Mouse (Mus musculus) liver, postnatal 0 days (tissue): ENCODE data around the gene Ier2. TPM values are rescaled to one million over a fixed set of nuclear protein-coding genes. Genes with fewer than 3 reads are reported as not detected.
"Not testable (repeated sequence)": the region's sequence is repeated elsewhere in the genome, so short reads cannot be mapped to it uniquely, and the experiment has no call there.

Experiments
- ATAC-seq: fragments of 200-750 bp; cut with Nextera tagmentation; 2 replicates; pipeline ENCODE4 v1.8.0; 2017; ENCODE audit warnings: mild to moderate bottlenecking, moderate library complexity
- DNase-seq: peaks from one replicate; pipeline ENCODE4 v3.0.0-alpha.2; 2016
- H3K27ac ChIP-seq: fragments of 300-500 bp; sonication (generic); 2 replicates; pipeline ENCODE4 v1.5.1; 2014; ENCODE audit warnings: antibody characterized with exemption, moderate library complexity, mild to moderate bottlenecking, low read depth
- H3K27me3 ChIP-seq: fragments of 300-500 bp; sonication (generic); 2 replicates; pipeline ENCODE4 v1.6.1; 2014; ENCODE audit warnings: low read length, control low read depth, mixed read lengths; ENCODE audit not compliant: insufficient read depth
- H3K36me3 ChIP-seq: fragments of 300-500 bp; sonication (generic); replicated peaks from 2 replicates; pipeline ENCODE4 v1.6.1; 2014; ENCODE audit warnings: mild to moderate bottlenecking, control low read depth, low read length, moderate library complexity, mixed read lengths; ENCODE audit not compliant: insufficient read depth
- H3K4me1 ChIP-seq: fragments of 300-500 bp; sonication (generic); 2 replicates; pipeline ENCODE4 v1.6.1; 2014; ENCODE audit warnings: antibody characterized with exemption, mild to moderate bottlenecking, control low read depth; ENCODE audit not compliant: insufficient read depth
- H3K4me2 ChIP-seq: fragments of 300-500 bp; sonication (generic); 2 replicates; pipeline ENCODE4 v1.6.1; 2014; ENCODE audit warnings: low read depth, mild to moderate bottlenecking, low read length, moderate library complexity, mixed read lengths
- H3K4me3 ChIP-seq: fragments of 300-500 bp; sonication (generic); 2 replicates; pipeline ENCODE4 v1.5.1; 2014; ENCODE audit warnings: low read depth, low read length
- H3K9ac ChIP-seq: fragments of 300-500 bp; sonication (generic); replicated peaks from 2 replicates; pipeline ENCODE4 v1.6.1; 2014; ENCODE audit warnings: mild to moderate bottlenecking, moderate library complexity
- H3K9me3 ChIP-seq: fragments of 300-500 bp; sonication (generic); 2 replicates; pipeline ENCODE4 v1.6.1; 2016; ENCODE audit warnings: mild to moderate bottlenecking, control low read depth, low read length, mixed read lengths
- CTCF ChIP-seq: sonication (generic); IDR thresholded peaks from 2 replicates; pipeline ENCODE4 v1.5.1; 2016; ENCODE audit warnings: antibody characterized with exemption, low read depth
- EP300 ChIP-seq: IDR thresholded peaks from 2 replicates; pipeline ENCODE4 v1.6.1; 2016; ENCODE audit warnings: antibody characterized with exemption, low read depth, mild to moderate bottlenecking
- WGBS: fragments of 180-500 bp; shearing (Covaris S2); extraction: QIAGEN DNeasy Blood & Tissue Kit; methylation state at CpG from one replicate; pipeline ENCODE4 v1.1.7; 2014; ENCODE audit not compliant: insufficient replicate concordance; 5-methylcytosine and 5-hydroxymethylcytosine counted together
- polyA plus RNA-seq: library from polyadenylated mRNA; unstranded; fragments of >200 nt; fragmentation: Nextera tagmentation; extraction: Ambion mirVana; gene quantifications from 2 replicates; pipeline ENCODE4 v1.2.1, GENCODE M21; 2015

Ier2 gene
- polyA plus RNA-seq, 1 experiment from 2014 or later: 32.3 TPM

DNA sequence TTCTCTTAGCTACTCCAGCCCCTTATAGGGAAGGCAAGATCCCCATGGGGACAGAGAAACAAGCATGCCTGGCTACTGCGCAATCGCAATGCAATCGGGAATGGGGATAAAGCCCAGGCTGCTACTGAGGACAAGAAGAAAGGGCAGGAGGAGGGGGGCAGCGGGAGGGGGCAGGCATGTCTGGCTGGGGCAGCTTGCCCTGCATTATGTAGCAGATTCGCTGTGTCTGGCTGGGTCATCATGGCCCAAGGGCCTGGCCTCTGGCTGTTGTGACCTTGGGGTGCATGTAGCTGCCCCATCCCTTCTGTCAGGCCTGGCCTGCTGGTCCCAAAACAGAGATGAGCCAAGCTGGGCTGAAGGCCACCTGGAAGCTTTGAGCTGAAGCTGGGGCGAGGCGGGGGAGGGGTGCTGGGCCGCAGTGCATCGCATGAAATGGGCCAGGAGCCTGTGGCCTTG is 27.8 kb downstream of the Ier2 start:
- TF ChIP-seq EP300 (no peak), CTCF (no peak)

DNA sequence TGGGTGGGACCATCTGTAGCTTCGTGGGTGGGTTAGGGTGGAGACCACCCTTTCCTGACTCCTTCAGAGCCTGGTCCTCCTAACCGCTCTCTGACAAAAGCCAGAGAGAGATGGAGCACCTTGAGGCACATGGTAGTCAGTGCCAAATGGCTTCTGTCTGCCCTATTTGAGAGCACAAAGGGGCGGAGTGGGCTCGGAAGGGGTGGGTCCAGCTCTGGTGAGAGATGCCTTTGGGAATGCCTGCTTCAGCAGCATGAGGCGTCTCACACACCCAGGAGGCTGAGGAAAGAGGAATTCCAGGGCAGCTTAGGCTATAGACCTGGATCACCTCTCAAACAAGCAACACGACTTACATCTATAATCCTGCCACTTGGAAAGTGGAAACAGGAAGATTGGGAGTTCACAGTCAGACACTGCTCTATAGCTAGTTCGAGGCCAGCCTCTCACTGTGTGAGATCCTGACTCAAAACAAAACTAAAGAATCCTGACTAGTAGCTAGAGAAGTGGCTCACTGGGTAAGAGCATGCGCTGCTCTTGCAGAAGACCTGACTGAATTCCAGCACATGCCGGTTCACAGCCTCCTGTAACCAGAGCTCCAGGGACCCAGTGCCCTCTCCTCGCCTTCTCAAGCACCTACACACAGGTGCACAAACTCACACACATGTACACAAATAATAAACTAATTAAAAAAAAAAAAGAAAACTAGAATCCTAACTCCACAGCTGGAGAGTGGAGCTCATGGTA is 28.6 kb downstream of the Ier2 start:
- no peak for DNase-seq
- H3K27ac ChIP-seq: no peak overlapping the region
- H3K36me3 ChIP-seq: no peaks in the 10 kb centered on the region; the same call in 1 of the 2 replicates
- no peak for ATAC-seq
- no peak for TF ChIP-seq EP300
- TF ChIP-seq CTCF: no peak
- peaks cover 6% of the 10 kb centered on the region for H3K4me1 ChIP-seq
- H3K4me3 ChIP-seq: no peak overlapping the region
- no peak overlapping the region for H3K9ac ChIP-seq
- no peaks in the 10 kb centered on the region for H3K9me3 ChIP-seq
- 61% methylated on average over 10 of the region's 10 CpGs for whole genome bisulfite sequencing
- H3K27me3 ChIP-seq: 0 out of 2 replicates have a peak, but pooled peaks cover 4% of the 10 kb centered on the region
- H3K4me2 ChIP-seq: no peak overlapping the region

More for the DNA sequence above, 27.8 kb downstream of the Ier2 start:
- H3K9me3 ChIP-seq: no peaks in the 10 kb centered on the region
- DNase-seq (no peak), ATAC-seq (no peak)
- H3K36me3 ChIP-seq: no peaks in the 10 kb centered on the region; the same call in 1 of the 2 replicates
- H3K4me2 ChIP-seq: no peak overlapping the region
- H3K4me3 ChIP-seq: no peak overlapping the region
- WGBS: 64% methylated on average over 8 of the region's 9 CpGs
- no peak overlapping the region for H3K27ac ChIP-seq
- H3K9ac ChIP-seq: no peak overlapping the region
- peaks cover 6% of the 10 kb centered on the region for H3K4me1 ChIP-seq
- 0 out of 2 replicates have a peak, but pooled peaks cover 4% of the 10 kb centered on the region for H3K27me3 ChIP-seq

DNA sequence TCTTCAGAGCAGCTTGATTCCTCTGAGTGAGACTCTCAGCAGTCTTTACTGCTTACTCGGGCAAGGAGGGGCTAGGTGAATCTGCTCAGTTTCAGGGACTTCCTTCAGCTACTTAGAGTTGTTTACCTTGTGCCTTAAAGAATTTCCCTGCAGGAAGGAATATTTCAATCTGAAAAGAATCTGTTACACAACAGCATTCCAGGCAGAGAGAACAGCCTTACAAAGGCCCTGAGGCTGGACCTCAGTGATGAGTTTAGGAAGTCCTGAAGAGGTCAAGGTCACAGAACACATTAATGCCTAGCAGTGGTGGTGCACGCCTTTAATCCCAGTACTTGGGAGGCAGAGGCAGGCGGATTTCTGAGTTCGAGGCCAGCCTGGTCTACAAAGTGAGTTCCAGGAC is 30.8 kb downstream of the Ier2 start:
- DNase-seq: no peak
- Histone ChIP-seq H3K27ac (no peak overlapping the region), H3K4me2 (no peak overlapping the region), H3K9me3 (no peaks in the 10 kb centered on the region), H3K27me3 (no peaks in the 10 kb centered on the region), H3K4me1 (no peaks in the 10 kb centered on the region), H3K9ac (no peak overlapping the region), H3K36me3 (no peaks in the 10 kb centered on the region; the same call in 1 of the 2 replicates), H3K4me3 (no peak overlapping the region)
- no peak for ATAC-seq
- TF ChIP-seq CTCF (no peak), EP300 (no peak)
- 88% methylated on average over 4 of the region's 4 CpGs for WGBS

- DNase-seq (no peak), ATAC-seq (no peak)
- H3K27ac ChIP-seq: no peak overlapping the region
- H3K4me1 ChIP-seq: no peaks in the 10 kb centered on the region
- H3K9ac ChIP-seq: no peak overlapping the region
- H3K36me3 ChIP-seq: no peaks in the 10 kb centered on the region
- no peaks in the 10 kb centered on the region for H3K9me3 ChIP-seq
- 62% methylated on average over 4 of the region's 4 CpGs for WGBS
- H3K4me3 ChIP-seq: no peak overlapping the region
- H3K4me2 ChIP-seq: no peak overlapping the region
- TF ChIP-seq EP300 (no peak), CTCF (no peak)
- no peaks in the 10 kb centered on the region for H3K27me3 ChIP-seq
Observed at GRCm38 (mm10) chr8:84630145-84630544, 32.5 kb downstream of the Ier2 start.

DNA sequence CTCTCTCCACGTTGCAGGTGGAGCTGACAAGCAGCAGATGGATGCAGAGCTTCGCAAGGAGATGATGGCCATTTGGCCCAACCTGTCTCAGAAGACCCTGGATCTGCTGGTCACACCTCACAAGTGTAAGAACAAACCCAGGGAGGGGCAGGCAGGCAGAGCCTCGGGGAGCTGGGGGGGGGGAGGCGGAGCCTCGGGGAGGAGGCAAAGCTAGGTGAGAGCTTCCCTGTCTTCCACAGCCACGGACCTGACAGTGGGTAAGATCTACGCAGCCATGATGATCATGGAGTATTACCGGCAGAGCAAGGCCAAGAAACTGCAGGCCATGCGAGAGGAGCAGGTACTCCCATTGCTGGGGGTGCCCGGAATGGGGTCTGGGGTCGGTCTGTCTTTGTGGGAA is 33.1 kb downstream of the Ier2 start:
- Histone ChIP-seq H3K9me3 (no peaks in the 10 kb centered on the region), H3K27ac (no peak overlapping the region), H3K4me1 (no peaks in the 10 kb centered on the region), H3K4me2 (no peak overlapping the region), H3K9ac (no peak overlapping the region), H3K4me3 (no peak overlapping the region), H3K36me3 (no peaks in the 10 kb centered on the region), H3K27me3 (no peaks in the 10 kb centered on the region)
- no peak for DNase-seq
- 65% methylated on average over 11 of the region's 11 CpGs for WGBS
- TF ChIP-seq CTCF (no peak), EP300 (no peak)
- ATAC-seq: no peak

GRCm38 (mm10) chr8:84623425-84623824 is 39.2 kb downstream of the Ier2 start:
- not testable (repeated sequence) for H3K4me1 ChIP-seq, DNase-seq, ATAC-seq, H3K27ac ChIP-seq, H3K27me3 ChIP-seq, H3K9me3 ChIP-seq, H3K9ac ChIP-seq, H3K4me3 ChIP-seq, H3K36me3 ChIP-seq, H3K4me2 ChIP-seq
- WGBS: 72% methylated on average over 4 of the region's 4 CpGs
